Mouse (Mus musculus): ENCODE data around the gene Mpc1. TPM values are rescaled to one million over a fixed set of nuclear protein-coding genes. Genes with fewer than 3 reads are reported as not detected.

Gene Mpc1
- total and polyA plus RNA-seq, 2 experiments, result 305 to 762 TPM

- H3K27me3 ChIP-seq (ENCODE audit: control insufficient read depth, insufficient read depth, low read length), result peaks cover 9% of the 10 kb centered on the region
- WGBS, result 46% methylated on average over 8 of the region's 8 CpGs
Observed at GRCm38 (mm10) chr17:8339666-8340374, 57.1 kb downstream of the Mpc1 start.

GRCm38 (mm10) chr17:8340407-8341359, 58.0 kb downstream of the Mpc1 start:
- Histone ChIP-seq H3K4me1 (ENCODE audit: control insufficient read depth, insufficient read depth, low read length) (peaks cover 5% of the 10 kb centered on the region; the same call in 1 of the 2 replicates), H3K27ac (replicated peaks; ENCODE audit: insufficient read depth, low read depth, low read length) (no peak overlapping the region), H3K36me3 (ENCODE audit: control insufficient read depth, insufficient read depth, low read length) (no peaks in the 10 kb centered on the region), H3K9ac (ENCODE audit: low read depth, low read length) (peak overlapping the region; percentile 53), H3K4me3 (ENCODE audit: insufficient read depth, low read depth, low read length) (peak overlapping the region; percentile 42; the same call in 1 of the 2 replicates), H3K79me2 (ENCODE audit: control insufficient read depth, insufficient read depth, low read length) (no peaks in the 10 kb centered on the region; the same call in 1 of the 2 replicates), H3K27me3 (ENCODE audit: control insufficient read depth, insufficient read depth, low read length) (peaks cover 9% of the 10 kb centered on the region)
- 3% methylated on average over 61 of the region's 92 CpGs for WGBS
- TF ChIP-seq CTCF (IDR thresholded peaks at IDR 0.05; ENCODE audit: low read depth, low read length) (no peak), POLR2A (IDR thresholded peaks at IDR 0.05; ENCODE audit: extremely low read depth, insufficient read depth, low read length) (no peak)
- DNase-seq (ENCODE audit: extremely low read depth, low read depth, low spot score), result no peak

More at GRCm38 (mm10) chr17:8339666-8340374, 57.1 kb downstream of the Mpc1 start:
- DNase-seq (ENCODE audit: extremely low read depth, low read depth, low spot score), result no peak
- Histone ChIP-seq H3K79me2 (ENCODE audit: control insufficient read depth, insufficient read depth, low read length) (no peaks in the 10 kb centered on the region; the same call in 1 of the 2 replicates), H3K4me1 (ENCODE audit: control insufficient read depth, insufficient read depth, low read length) (peaks cover 5% of the 10 kb centered on the region; the same call in 1 of the 2 replicates), H3K9ac (ENCODE audit: low read depth, low read length) (no peak overlapping the region), H3K4me3 (ENCODE audit: insufficient read depth, low read depth, low read length) (no peak overlapping the region), H3K27ac (replicated peaks; ENCODE audit: insufficient read depth, low read depth, low read length) (no peak overlapping the region), H3K36me3 (ENCODE audit: control insufficient read depth, insufficient read depth, low read length) (no peaks in the 10 kb centered on the region)
- TF ChIP-seq POLR2A (IDR thresholded peaks at IDR 0.05; ENCODE audit: extremely low read depth, insufficient read depth, low read length) (no peak), CTCF (IDR thresholded peaks at IDR 0.05; ENCODE audit: low read depth, low read length) (no peak)

DNA sequence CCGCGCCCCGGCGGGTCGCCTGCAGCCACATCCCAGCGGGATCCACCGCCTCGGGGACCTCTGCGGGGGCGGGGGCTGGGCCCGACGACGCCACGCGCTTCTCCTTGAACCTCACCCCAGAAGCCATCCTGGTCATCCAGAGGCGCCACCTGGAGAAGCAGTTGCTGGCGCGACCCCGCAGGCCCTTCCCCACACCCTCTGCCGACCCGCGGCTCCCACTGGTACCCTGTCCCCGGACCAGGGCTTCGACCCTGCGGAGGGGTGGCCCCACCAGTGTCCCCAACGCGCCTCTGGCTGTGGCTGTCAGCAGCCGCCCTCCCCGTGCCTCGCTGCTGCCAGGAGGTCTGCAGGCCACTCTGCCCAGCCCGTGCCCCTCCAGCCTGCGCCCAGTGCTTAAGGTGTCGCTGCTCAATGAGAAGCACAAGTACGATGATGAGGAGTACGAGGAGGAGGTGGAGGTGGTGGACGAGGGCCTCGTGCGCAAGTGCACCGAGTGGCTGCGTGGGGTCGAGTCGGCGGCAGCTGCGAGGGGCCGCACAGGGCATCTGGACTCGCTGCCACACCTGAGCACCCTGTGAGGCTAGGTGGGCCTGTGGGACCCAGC, 58.8 kb downstream of the Mpc1 start:
- no peak overlapping the region; the same call in 1 of the 2 replicates for H3K9ac ChIP-seq (ENCODE audit: low read depth, low read length)
- TF ChIP-seq CTCF (IDR thresholded peaks at IDR 0.05; ENCODE audit: low read depth, low read length), result no peak
- no peak for TF ChIP-seq POLR2A (IDR thresholded peaks at IDR 0.05; ENCODE audit: extremely low read depth, insufficient read depth, low read length)
- H3K79me2 ChIP-seq (ENCODE audit: control insufficient read depth, insufficient read depth, low read length), result no peaks in the 10 kb centered on the region; the same call in 1 of the 2 replicates
- WGBS, result 28% methylated on average over 46 of the region's 46 CpGs
- DNase-seq (ENCODE audit: extremely low read depth, low read depth, low spot score), result no peak
- H3K27me3 ChIP-seq (ENCODE audit: control insufficient read depth, insufficient read depth, low read length), result peaks cover 9% of the 10 kb centered on the region
- H3K27ac ChIP-seq (replicated peaks; ENCODE audit: insufficient read depth, low read depth, low read length), result no peak overlapping the region
- no peaks in the 10 kb centered on the region for H3K36me3 ChIP-seq (ENCODE audit: control insufficient read depth, insufficient read depth, low read length)
- H3K4me3 ChIP-seq (ENCODE audit: insufficient read depth, low read depth, low read length), result no peak overlapping the region
- H3K4me1 ChIP-seq (ENCODE audit: control insufficient read depth, insufficient read depth, low read length), result peaks cover 5% of the 10 kb centered on the region; the same call in 1 of the 2 replicates

- no peak for DNase-seq (ENCODE audit: extremely low read depth, low read depth, low spot score)
- 62% methylated on average over 5 of the region's 5 CpGs for WGBS
- H3K4me1 ChIP-seq (ENCODE audit: control insufficient read depth, insufficient read depth, low read length), result peaks cover 5% of the 10 kb centered on the region; the same call in 1 of the 2 replicates
- no peaks in the 10 kb centered on the region for H3K36me3 ChIP-seq (ENCODE audit: control insufficient read depth, insufficient read depth, low read length)
- H3K79me2 ChIP-seq (ENCODE audit: control insufficient read depth, insufficient read depth, low read length), result no peaks in the 10 kb centered on the region; the same call in 1 of the 2 replicates
- H3K27ac ChIP-seq (replicated peaks; ENCODE audit: insufficient read depth, low read depth, low read length), result no peak overlapping the region
- TF ChIP-seq CTCF (IDR thresholded peaks at IDR 0.05; ENCODE audit: low read depth, low read length), result no peak
- no peak for TF ChIP-seq POLR2A (IDR thresholded peaks at IDR 0.05; ENCODE audit: extremely low read depth, insufficient read depth, low read length)
- H3K4me3 ChIP-seq (ENCODE audit: insufficient read depth, low read depth, low read length), result no peak overlapping the region
- peaks cover 9% of the 10 kb centered on the region for H3K27me3 ChIP-seq (ENCODE audit: control insufficient read depth, insufficient read depth, low read length)
- no peak overlapping the region for H3K9ac ChIP-seq (ENCODE audit: low read depth, low read length)
Observed at GRCm38 (mm10) chr17:8342706-8343105, 60.0 kb downstream of the Mpc1 start.

GRCm38 (mm10) chr17:8343416-8343815, 60.7 kb downstream of the Mpc1 start:
- WGBS, result 20% methylated on average over 6 of the region's 6 CpGs
- peaks cover 9% of the 10 kb centered on the region for H3K27me3 ChIP-seq (ENCODE audit: control insufficient read depth, insufficient read depth, low read length)
- H3K36me3 ChIP-seq (ENCODE audit: control insufficient read depth, insufficient read depth, low read length), result no peaks in the 10 kb centered on the region
- no peaks in the 10 kb centered on the region; the same call in 1 of the 2 replicates for H3K79me2 ChIP-seq (ENCODE audit: control insufficient read depth, insufficient read depth, low read length)
- H3K4me3 ChIP-seq (ENCODE audit: insufficient read depth, low read depth, low read length), result no peak overlapping the region; the same call in 1 of the 2 replicates
- TF ChIP-seq CTCF (IDR thresholded peaks at IDR 0.05; ENCODE audit: low read depth, low read length) (no peak), POLR2A (IDR thresholded peaks at IDR 0.05; ENCODE audit: extremely low read depth, insufficient read depth, low read length) (no peak)
- H3K9ac ChIP-seq (ENCODE audit: low read depth, low read length), result 0 out of 2 replicates have a peak overlapping the region, but pooled peaks have one; percentile 25
- H3K27ac ChIP-seq (replicated peaks; ENCODE audit: insufficient read depth, low read depth, low read length), result peak overlapping the region; percentile 89
- peaks cover 5% of the 10 kb centered on the region; the same call in 1 of the 2 replicates for H3K4me1 ChIP-seq (ENCODE audit: control insufficient read depth, insufficient read depth, low read length)
- peak; percentile 97 for DNase-seq (ENCODE audit: extremely low read depth, low read depth, low spot score)

Other genes starting within 250 kb of the Mpc1 start
- gene Gm49673, start 135.1 kb upstream of the Mpc1 start, total RNA-seq (2014; rRNA removed), result 0.07 TPM in 1 of 2 replicates, not detected in the other
- 0.17 TPM in 1 of 2 replicates, not detected in the other for gene Gm49673, start 135.1 kb upstream of the Mpc1 start, polyA plus RNA-seq (2012; rRNA removed)
- gene Rnaset2a, start 134.8 kb upstream of the Mpc1 start, total RNA-seq (2014; rRNA removed), result 44.9 and 51.8 TPM in 2 replicates
- gene Rnaset2a, start 134.8 kb upstream of the Mpc1 start, polyA plus RNA-seq (2012; rRNA removed), result 36.9 and 39.7 TPM in 2 replicates
- gene Fgfr1op, start 117.4 kb upstream of the Mpc1 start, total RNA-seq (2014; rRNA removed), result 10.5 TPM in 2 replicates
- 1.8 and 2.1 TPM in 2 replicates for gene Fgfr1op, start 117.4 kb upstream of the Mpc1 start, polyA plus RNA-seq (2012; rRNA removed)
- 0.60 TPM in 1 of 2 replicates, not detected in the other for gene Ccr6, start 46.9 kb upstream of the Mpc1 start, total RNA-seq (2014; rRNA removed)
- 0.17 and 0.20 TPM in 2 replicates for gene Ccr6, start 46.9 kb upstream of the Mpc1 start, polyA plus RNA-seq (2012; rRNA removed)
- gene Sft2d1, start 28.2 kb downstream of the Mpc1 start, total RNA-seq (2014; rRNA removed), result 58.4 and 59.7 TPM in 2 replicates
- gene Sft2d1, start 28.2 kb downstream of the Mpc1 start, polyA plus RNA-seq (2012; rRNA removed), result 53.7 and 67.4 TPM in 2 replicates
- 0.09 and 0.27 TPM in 2 replicates for gene Prr18, start 54.6 kb downstream of the Mpc1 start, total RNA-seq (2014; rRNA removed)
- 0.04 and 0.17 TPM in 2 replicates for gene Prr18, start 54.6 kb downstream of the Mpc1 start, polyA plus RNA-seq (2012; rRNA removed)
- gene T2, start 73.1 kb downstream of the Mpc1 start, total RNA-seq (2014; rRNA removed), result not detected in 2 replicates
- gene T2, start 73.1 kb downstream of the Mpc1 start, polyA plus RNA-seq (2012; rRNA removed), result not detected in 2 replicates
- gene T, start 151.5 kb downstream of the Mpc1 start, total RNA-seq (2014; rRNA removed), result not detected in 2 replicates
- gene T, start 151.5 kb downstream of the Mpc1 start, polyA plus RNA-seq (2012; rRNA removed), result not detected in 2 replicates
- gene Pde10a, start 242.5 kb downstream of the Mpc1 start, total RNA-seq (2014; rRNA removed), result 0.28 and 0.54 TPM in 2 replicates
- 0.52 and 0.56 TPM in 2 replicates for gene Pde10a, start 242.5 kb downstream of the Mpc1 start, polyA plus RNA-seq (2012; rRNA removed)

Data from liver, adult 2 months (tissue).